Mouse (Mus musculus) kidney, adult 11 months (tissue): ENCODE results near the gene Yipf4.

ENCODE experiments used
- DNase-seq: peaks from one replicate; pipeline ENCODE4 v3.0.0; 2022

Yipf4 gene

DNA sequence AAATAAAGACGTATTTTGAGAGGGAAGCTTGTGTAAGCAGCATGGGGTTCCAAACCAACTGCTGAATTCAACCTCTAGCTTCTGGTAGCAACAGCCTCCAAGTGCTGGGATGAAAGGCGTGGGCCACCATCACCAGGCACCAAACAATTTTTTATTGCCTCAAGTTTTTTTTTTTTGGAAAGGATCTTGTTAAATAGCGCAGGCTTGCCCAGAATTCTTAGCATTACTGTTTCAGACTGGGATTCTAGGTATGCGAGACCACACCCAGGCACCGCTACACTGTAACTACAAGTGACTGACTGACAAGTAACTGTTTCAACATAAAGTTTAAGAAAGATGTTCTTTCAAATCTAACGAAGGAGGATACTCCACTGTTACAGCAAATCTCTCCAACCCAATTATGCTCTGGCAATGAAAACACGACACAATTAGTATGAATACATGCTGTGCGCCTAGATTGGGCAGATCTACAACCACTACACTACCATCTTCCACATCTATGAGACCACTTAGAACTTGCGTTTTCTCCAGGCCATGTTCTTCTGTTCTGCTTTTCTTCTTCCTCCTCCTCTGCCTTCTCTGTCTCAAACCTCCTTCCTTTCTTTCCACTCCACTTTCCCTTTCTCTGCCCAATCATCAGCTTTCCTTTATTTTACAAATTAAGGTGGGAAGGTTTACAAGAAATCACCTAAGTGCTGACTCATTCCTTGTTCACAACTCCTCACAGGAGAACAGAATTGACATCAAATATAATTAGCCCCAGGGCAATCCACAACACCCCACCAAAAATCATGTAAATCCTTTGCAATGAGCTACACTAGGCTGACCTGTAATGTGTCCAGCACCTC lies 37.7 kb downstream of the Yipf4 start:
- peak; percentile 13 for DNase-seq

DNA sequence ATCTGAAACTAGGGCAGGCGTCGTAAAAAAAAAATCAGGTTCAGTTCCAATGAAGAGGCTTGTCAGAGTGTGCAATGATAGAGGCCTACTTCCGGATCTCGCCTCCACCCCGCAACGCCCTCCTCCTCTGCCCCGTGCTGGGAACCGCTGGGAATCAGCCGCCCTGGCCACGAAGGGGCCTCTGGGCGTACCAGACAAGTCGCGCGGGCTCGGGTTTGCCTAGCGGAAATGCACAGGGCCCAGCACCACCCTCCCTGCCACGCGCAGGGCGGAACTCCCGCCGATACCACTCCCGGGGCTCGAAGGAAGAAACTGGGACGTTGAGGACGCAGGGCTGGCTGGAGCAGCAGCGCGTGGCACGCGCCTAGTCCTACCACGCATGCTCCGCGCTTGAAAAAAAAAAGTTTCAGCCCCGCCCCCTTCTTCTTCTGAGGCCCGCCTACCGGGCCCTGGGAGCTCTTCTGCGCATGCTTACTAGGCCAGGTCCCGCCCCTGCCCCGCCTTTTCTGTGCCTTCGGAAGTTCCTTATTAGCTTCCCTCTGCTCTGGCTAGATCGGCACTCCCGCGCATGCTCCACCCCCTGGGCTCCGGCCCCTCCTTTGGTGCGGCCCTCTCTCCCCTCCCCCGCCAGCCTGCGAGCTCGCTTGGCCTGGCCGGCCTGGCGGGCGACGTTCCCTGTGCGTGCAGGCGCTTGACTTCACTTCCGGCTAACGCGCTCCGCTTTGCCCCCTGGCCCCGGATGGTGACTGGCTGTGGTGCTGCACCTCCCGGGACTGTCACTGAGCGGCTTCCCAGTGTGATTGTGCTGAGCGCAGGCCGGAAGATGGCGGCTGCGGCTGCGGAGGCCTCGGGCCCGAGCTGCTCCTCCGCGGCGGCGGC lies 38.7 kb downstream of the Yipf4 start, which contains the start of gene Birc6:
Gene Birc6, plus strand, starts transcription at position 567 of the 879 bp plus-strand sequence.
- peak; percentile 100 for DNase-seq

- DNase-seq, result no peak
Observed at GRCm38 (mm10) chr17:74528648-74529532, 39.6 kb downstream of the Yipf4 start.

DNA sequence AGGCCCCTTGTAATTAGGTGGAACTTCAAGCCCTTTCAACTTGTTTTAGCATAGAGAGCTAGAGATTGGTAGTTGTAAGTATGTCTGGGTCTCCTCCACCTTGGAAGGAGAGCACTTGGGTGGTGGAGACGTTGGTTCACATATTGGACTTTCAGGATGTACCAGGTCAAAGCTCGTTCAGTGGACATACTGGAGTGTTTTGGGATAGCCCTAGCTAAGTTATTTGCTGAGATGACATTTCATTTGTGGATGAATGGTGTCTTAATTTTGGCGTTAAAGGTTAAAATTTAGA lies 40.2 kb downstream of the Yipf4 start:
- DNase-seq, result peak; percentile 10

DNA sequence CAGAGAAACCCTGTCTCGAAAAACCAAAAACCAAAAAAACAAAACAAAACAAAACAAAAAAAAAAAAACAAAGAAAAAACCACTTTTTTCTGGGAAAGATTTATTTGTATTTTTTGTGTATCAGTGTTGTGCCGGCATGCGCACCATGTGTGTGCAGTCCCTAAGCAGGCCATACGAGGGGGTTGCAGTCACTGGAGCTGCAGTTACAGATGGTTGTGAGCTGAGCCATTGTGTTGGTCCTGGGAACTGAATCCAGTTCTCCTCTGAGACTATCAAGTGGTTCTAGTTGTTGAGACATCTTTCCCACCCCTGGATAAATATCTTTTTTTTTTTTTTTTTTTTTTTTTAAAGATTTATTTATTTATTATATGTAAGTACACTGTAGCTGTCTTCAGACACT lies 45.7 kb downstream of the Yipf4 start:
- DNase-seq, result no peak

- no peak for DNase-seq
Observed at GRCm38 (mm10) chr17:74537526-74537925, 48.2 kb downstream of the Yipf4 start.

DNA sequence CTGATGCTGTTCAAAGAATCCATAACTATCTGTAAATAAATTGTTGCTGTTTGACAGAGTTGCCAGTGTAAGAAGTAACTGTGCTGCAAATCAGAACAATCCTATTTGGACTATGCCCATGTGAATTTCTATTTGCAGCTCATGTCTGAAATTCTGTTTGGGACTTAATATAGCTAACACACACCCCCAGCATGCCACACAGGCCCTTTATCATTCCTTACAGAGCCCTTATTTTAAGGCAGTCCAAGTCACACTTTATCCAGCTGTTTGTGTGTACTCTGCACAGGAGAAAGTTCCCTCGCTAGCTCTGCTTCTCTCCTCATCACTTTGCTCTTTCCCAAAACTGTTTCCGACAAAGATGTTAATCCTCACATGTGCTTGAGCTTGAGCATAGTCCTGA lies 54.3 kb downstream of the Yipf4 start:
- no peak for DNase-seq
